19 mouse cellular contexts compared by ENCODE assay signal in genomic region chr14:72004371-72004770, GRCm38 (mm10).
A peak's percentile ranks its signal among the peaks of the same experiment; 100 is the strongest.
DNase-seq lines count a peak whose midpoint lies in the region; ATAC-seq and TF ChIP-seq lines count a peak whose summit lies in the region.
"Had no signal": no experiment of that assay in that cellular context is flagged by ENCODE, and none has a peak within 500 bp of the region (broad histone marks: within the 10 kb centered on the region; RNA-seq: fewer than 3 reads in every experiment).

No protein-coding gene starts in this region.

- no peak overlapping the region for H3K27ac ChIP-seq in lung, embryonic 14.5 days (ENCODE audit: low read depth)
- H3K27ac ChIP-seq: embryonic facial prominence, embryonic 10.5 days; embryonic facial prominence, embryonic 12.5 days; forebrain, embryonic 13.5 days; forebrain, embryonic 15.5 days had no signal

- H3K27me3 ChIP-seq in lung, embryonic 14.5 days (ENCODE audit: insufficient read depth, low read length) = no peaks in the 10 kb centered on the region
- H3K27me3 ChIP-seq: embryonic facial prominence, embryonic 12.5 days; forebrain, embryonic 13.5 days; forebrain, embryonic 15.5 days had no signal

- no peak for TF ChIP-seq CTCF in lung, embryonic 14.5 days (IDR thresholded peaks at IDR 0.05; ENCODE audit: low read depth)

- WGBS in lung, embryonic 14.5 days = 70% methylated on average over 2 of the region's 2 CpGs

- ATAC-seq in frontal cortex, adult (ENCODE audit: low TSS enrichment) = peak; percentile 45; the same call in 1 of the 2 replicates
- no peak for ATAC-seq in lung, embryonic 14.5 days (ENCODE audit: insufficient read depth)
- ATAC-seq: forebrain, embryonic 13.5 days; forebrain, embryonic 15.5 days; forebrain, postnatal 0 days had no signal

- no peaks in the 10 kb centered on the region for H3K4me1 ChIP-seq in lung, embryonic 14.5 days (ENCODE audit: insufficient read depth)
- H3K4me1 ChIP-seq: embryonic facial prominence, embryonic 12.5 days; forebrain, embryonic 15.5 days had no signal

- DNase-seq in frontal cortex, postnatal 25 days (ENCODE audit: low spot score in 2 of 2) = no peak
- DNase-seq in lung, embryonic 14.5 days = peak; percentile 23
- no peak for DNase-seq in lung, adult 18-20 months
- no peak for DNase-seq in ovary, postnatal 14 days (ENCODE audit: low spot score)
- DNase-seq: adrenal gland, adult 2 months; adrenal gland, postnatal 10 days; adrenal gland, postnatal 25 days; B cell, adult 2 months; cerebellum, adult 11-12 months; cerebellum, adult 2 months; cerebellum, adult 9-10 months; cerebellum, postnatal 10 days; cerebellum, postnatal 25 days; forebrain, postnatal 0 days had no signal

- H3K9ac ChIP-seq in lung, embryonic 14.5 days = no peak overlapping the region
- H3K9ac ChIP-seq: embryonic facial prominence, embryonic 12.5 days; forebrain, embryonic 13.5 days; forebrain, embryonic 15.5 days; forebrain, postnatal 0 days had no signal

- H3K4me2 ChIP-seq in lung, embryonic 14.5 days = no peak overlapping the region
- H3K4me2 ChIP-seq: embryonic facial prominence, embryonic 12.5 days; forebrain, embryonic 13.5 days; forebrain, embryonic 15.5 days had no signal

- H3K4me3 ChIP-seq in lung, embryonic 14.5 days (ENCODE audit: low read depth, low read length) = no peak overlapping the region
- H3K4me3 ChIP-seq: embryonic facial prominence, embryonic 10.5 days; embryonic facial prominence, embryonic 12.5 days; forebrain, embryonic 13.5 days; forebrain, embryonic 15.5 days had no signal

- H3K36me3 ChIP-seq in lung, embryonic 14.5 days (ENCODE audit: insufficient read depth) = no peaks in the 10 kb centered on the region
- H3K36me3 ChIP-seq: embryonic facial prominence, embryonic 10.5 days; embryonic facial prominence, embryonic 12.5 days; forebrain, embryonic 15.5 days had no signal

- H3K9me3 ChIP-seq in lung, embryonic 14.5 days (ENCODE audit: low read depth, low read length) = no peaks in the 10 kb centered on the region
- H3K9me3 ChIP-seq: embryonic facial prominence, embryonic 10.5 days; embryonic facial prominence, embryonic 12.5 days; forebrain, embryonic 13.5 days; forebrain, embryonic 15.5 days had no signal
